Mouse (Mus musculus) G1E (cell line): ENCODE data around the gene Cd247. TPM values are rescaled to one million over a fixed set of nuclear protein-coding genes. Genes with fewer than 3 reads are reported as not detected.

Experiments used
- ATAC-seq: 2 replicates; pipeline ENCODE4 v1.8.0; 2016; ENCODE audit warnings: mild to moderate bottlenecking; ENCODE audit not compliant: insufficient number of reproducible peaks, poor library complexity, low FRiP score, severe bottlenecking; ENCODE audit errors: extremely low read depth
- DNase-seq: peaks from one replicate; pipeline ENCODE4 v3.0.0; 2012; ENCODE audit warnings: low spot score
- H3K27me3 ChIP-seq: 2 replicates; pipeline ENCODE4 v1.6.1; 2012; ENCODE audit warnings: mild to moderate bottlenecking, low read length, inconsistent platforms; ENCODE audit not compliant: insufficient read depth
- H3K36me3 ChIP-seq: replicated peaks from 2 replicates; pipeline ENCODE3; 2012; ENCODE audit warnings: mild to moderate bottlenecking, inconsistent platforms
- H3K4me1 ChIP-seq: 2 replicates; pipeline ENCODE4 v1.6.1; 2012; ENCODE audit warnings: low read depth, low read length, inconsistent platforms, mixed read lengths; ENCODE audit not compliant: insufficient read depth
- H3K4me3 ChIP-seq: 2 replicates; pipeline ENCODE4 v1.5.1; 2012; ENCODE audit warnings: low read depth, mild to moderate bottlenecking, inconsistent platforms, low read length, moderate library complexity, mixed read lengths
- H3K9me3 ChIP-seq: replicated peaks from 2 replicates; pipeline ENCODE4 v1.6.1; 2012; ENCODE audit warnings: inconsistent platforms
- CTCF ChIP-seq: IDR thresholded peaks from 2 replicates; pipeline ENCODE4 v1.5.1; 2012; ENCODE audit warnings: low read depth, low read length, inconsistent platforms, mixed read lengths
- GATA1 ChIP-seq: IDR thresholded peaks from 2 replicates; pipeline ENCODE4 v1.6.1; 2012; ENCODE audit warnings: borderline replicate concordance, low read length, inconsistent platforms, mixed read lengths
- GATA2 ChIP-seq: IDR thresholded peaks from 2 replicates; pipeline ENCODE4 v1.6.1; 2012; ENCODE audit warnings: low read depth, low read length, inconsistent platforms, borderline replicate concordance
- POLR2AphosphoS5 ChIP-seq: IDR thresholded peaks from 2 replicates; pipeline ENCODE4 v1.6.1; 2012; ENCODE audit warnings: low read depth, low read length, inconsistent platforms; ENCODE audit not compliant: insufficient replicate concordance
- TAL1 ChIP-seq: conservative IDR thresholded peaks from 2 replicates; pipeline ENCODE4 v1.6.1; 2012; ENCODE audit warnings: low read depth, low read length, inconsistent platforms, mixed read lengths
- polyA plus RNA-seq: library from polyadenylated mRNA; stranded (reverse); fragments of >175 nt; gene quantifications from 2 replicates; pipeline ENCODE4 v1.2.3, GENCODE M21; 2012
- total RNA-seq, 2 experiments: library from RNA; stranded (forward) in 1 of 2; stranded (reverse) in 1 of 2; fragments of 200-1000 nt in 1 of 2; fragments of >200 nt in 1 of 2; fragmentation: Nextera tagmentation in 1 of 2; gene quantifications; 2 replicates each; pipeline ENCODE4 v1.2.3; 2014 to 2017

Cd247 gene
- total and polyA plus RNA-seq, 3 experiments, result 0.96 to 3.3 (median 1.4) TPM

- DNase-seq (no peak), ATAC-seq (no peak)
- Histone ChIP-seq H3K36me3 (no peaks in the 10 kb centered on the region), H3K4me3 (no peak overlapping the region), H3K9me3 (no peaks in the 10 kb centered on the region), H3K4me1 (peaks cover 58% of the 10 kb centered on the region), H3K27me3 (peaks cover 23% of the 10 kb centered on the region)
- no peak for TF ChIP-seq GATA2
Observed at GRCm38 (mm10) chr1:165814521-165815278, 26.2 kb downstream of the Cd247 start.

- ATAC-seq, result no peak
- Histone ChIP-seq H3K27me3 (peaks cover 23% of the 10 kb centered on the region), H3K4me1 (peaks cover 59% of the 10 kb centered on the region), H3K36me3 (no peaks in the 10 kb centered on the region), H3K4me3 (no peak overlapping the region), H3K9me3 (no peaks in the 10 kb centered on the region)
- no peak for TF ChIP-seq POLR2AphosphoS5
- TF ChIP-seq GATA1, result no peak
- TF ChIP-seq CTCF, result no peak
- TF ChIP-seq TAL1, result no peak
- TF ChIP-seq GATA2, result no peak
- no peak for DNase-seq
Observed at GRCm38 (mm10) chr1:165816391-165816790, 27.9 kb downstream of the Cd247 start.

- Histone ChIP-seq H3K27me3 (peaks cover 17% of the 10 kb centered on the region), H3K9me3 (no peaks in the 10 kb centered on the region), H3K36me3 (no peaks in the 10 kb centered on the region), H3K4me3 (no peak overlapping the region), H3K4me1 (peaks cover 61% of the 10 kb centered on the region)
- ATAC-seq, result no peak
- no peak for DNase-seq
- TF ChIP-seq GATA1, result no peak
- no peak for TF ChIP-seq GATA2
- TF ChIP-seq CTCF, result no peak
Observed at GRCm38 (mm10) chr1:165817264-165817663, 28.8 kb downstream of the Cd247 start.

- ATAC-seq, result peak; percentile 98
Observed at GRCm38 (mm10) chr1:165818145-165818860, 29.8 kb downstream of the Cd247 start.

GRCm38 (mm10) chr1:165819147-165819546, 30.7 kb downstream of the Cd247 start:
- ATAC-seq (no peak), DNase-seq (no peak)
- H3K9me3 ChIP-seq, result no peaks in the 10 kb centered on the region
- H3K4me3 ChIP-seq, result no peak overlapping the region; the same call in 1 of the 2 replicates
- H3K36me3 ChIP-seq, result no peaks in the 10 kb centered on the region
- TF ChIP-seq GATA2 (no peak), POLR2AphosphoS5 (no peak)
- peaks cover 13% of the 10 kb centered on the region for H3K27me3 ChIP-seq
- H3K4me1 ChIP-seq, result peaks cover 61% of the 10 kb centered on the region

More at GRCm38 (mm10) chr1:165818145-165818860, 29.8 kb downstream of the Cd247 start:
- Histone ChIP-seq H3K4me1 (peaks cover 57% of the 10 kb centered on the region), H3K4me3 (peak overlapping the region; percentile 60; the same call in 1 of the 2 replicates), H3K9me3 (no peaks in the 10 kb centered on the region), H3K36me3 (no peaks in the 10 kb centered on the region), H3K27me3 (peaks cover 13% of the 10 kb centered on the region)
- TF ChIP-seq POLR2AphosphoS5 (no peak), CTCF (no peak), TAL1 (peak; percentile 78)
- DNase-seq, result peak; percentile 76

- TF ChIP-seq GATA2 (no peak), TAL1 (no peak), CTCF (no peak), GATA1 (no peak), POLR2AphosphoS5 (no peak)
- no peak for ATAC-seq
Observed at GRCm38 (mm10) chr1:165822031-165822430, 33.5 kb downstream of the Cd247 start.

More at GRCm38 (mm10) chr1:165822031-165822430, 33.5 kb downstream of the Cd247 start:
- Histone ChIP-seq H3K4me3 (no peak overlapping the region), H3K27me3 (no peaks in the 10 kb centered on the region), H3K36me3 (no peaks in the 10 kb centered on the region), H3K4me1 (peaks cover 58% of the 10 kb centered on the region), H3K9me3 (no peaks in the 10 kb centered on the region)
- DNase-seq, result no peak
